Mouse (Mus musculus) granulocyte monocyte progenitor cell, adult 5-6 weeks (primary cell): ENCODE results near the gene Fxn. TPM values are rescaled to one million over a fixed set of nuclear protein-coding genes. Genes with fewer than 3 reads are reported as not detected.

Experiments
- total RNA-seq, 2 experiments: library from RNA; stranded (forward) in 1 of 2; stranded (reverse) in 1 of 2; fragments of 200-712, 200-1000 nt in 1 of 2; fragments of >200 nt in 1 of 2; fragmentation: Nextera tagmentation in 1 of 2; gene quantifications; 2 replicates each; pipeline ENCODE4 v1.2.3; 2014 to 2017

Fxn gene
- total RNA-seq, 2 experiments from 2014 or later, result 11.1 to 44.6 TPM

Other genes with a start within 250 kb of the Fxn start
- gene Fam189a2, start 249.6 kb downstream of the Fxn start, total RNA-seq (2014; fragmentation: Nextera tagmentation), result not detected in 2 replicates
- not detected in 2 replicates for gene Fam189a2, start 249.6 kb downstream of the Fxn start, total RNA-seq (2017)
- gene Tjp2, start 55.6 kb downstream of the Fxn start, total RNA-seq (2014; fragmentation: Nextera tagmentation), result 2.8 and 5.7 TPM in 2 replicates
- 3.0 and 4.7 TPM in 2 replicates for gene Tjp2, start 55.6 kb downstream of the Fxn start, total RNA-seq (2017)
- 31.1 and 32.2 TPM in 2 replicates for gene Fam122a, start 196.8 kb upstream of the Fxn start, total RNA-seq (2014; fragmentation: Nextera tagmentation)
- 8.2 and 8.8 TPM in 2 replicates for gene Fam122a, start 196.8 kb upstream of the Fxn start, total RNA-seq (2017)